Comparison of ENCODE assay signal across 8 mouse cellular contexts in genomic region chr4:34551098-34551809, GRCm38 (mm10). TPM values are rescaled to one million over a fixed set of nuclear protein-coding genes. Genes with fewer than 3 reads are reported as not detected.
DNase-seq lines count a peak whose midpoint lies in the region; ATAC-seq and TF ChIP-seq lines count a peak whose summit lies in the region.

No protein-coding gene starts in this region.

- ATAC-seq in activated CD4-positive, CD25-positive, alpha-beta regulatory T cell, adult 4 months, result peak; percentile 26
- peak; percentile 41; the same call in 1 of the 2 replicates for ATAC-seq in limb, embryonic 14.5 days (ENCODE audit: low FRiP score, low read depth)
- peak; percentile 57 for ATAC-seq in midbrain, embryonic 15.5 days (replicated peaks)
- ATAC-seq in stomach, embryonic 15.5 days (ENCODE audit: insufficient read depth, low FRiP score, low read depth), result peak; percentile 74

- peak overlapping the region; percentile 55 for H3K4me2 ChIP-seq in limb, embryonic 14.5 days (replicated peaks; ENCODE audit: low read depth, low read length, severe bottlenecking)
- peak overlapping the region; percentile 50 for H3K4me2 ChIP-seq in midbrain, embryonic 15.5 days
- H3K4me2 ChIP-seq in stomach, embryonic 15.5 days, result peak overlapping the region; percentile 60

- TF ChIP-seq CTCF in cortical plate, adult 2 months (IDR thresholded peaks at IDR 0.05; ENCODE audit: extremely low read depth, insufficient read depth, low read length), result no peak

- H3K27ac ChIP-seq in cortical plate, adult 2 months (ENCODE audit: insufficient read depth, low read length), result peak overlapping the region; percentile 92
- H3K27ac ChIP-seq in limb, embryonic 14.5 days (replicated peaks; ENCODE audit: low read depth, low read length), result peak overlapping the region; percentile 94
- peak overlapping the region; percentile 95 for H3K27ac ChIP-seq in midbrain, embryonic 15.5 days
- H3K27ac ChIP-seq in stomach, embryonic 15.5 days, result peak overlapping the region; percentile 96

- H3K9me3 ChIP-seq in limb, embryonic 14.5 days (ENCODE audit: control insufficient read depth, low read length), result no peaks in the 10 kb centered on the region
- no peaks in the 10 kb centered on the region for H3K9me3 ChIP-seq in midbrain, embryonic 15.5 days
- H3K9me3 ChIP-seq in stomach, embryonic 15.5 days, result no peaks in the 10 kb centered on the region

- peak overlapping the region; percentile 98 for H3K9ac ChIP-seq in limb, embryonic 14.5 days (ENCODE audit: low read depth, low read length, severe bottlenecking)
- H3K9ac ChIP-seq in midbrain, embryonic 15.5 days, result peak overlapping the region; percentile 99
- peak overlapping the region; percentile 97 for H3K9ac ChIP-seq in stomach, embryonic 15.5 days

- TF ChIP-seq POLR2A in cortical plate, adult 2 months (IDR thresholded peaks at IDR 0.05; ENCODE audit: extremely low read depth, insufficient read depth, low read length), result no peak
- no peak for TF ChIP-seq POLR2A in limb, embryonic 14.5 days (IDR thresholded peaks at IDR 0.05; ENCODE audit: borderline replicate concordance, extremely low read depth, insufficient read depth, insufficient read length)

- H3K27me3 ChIP-seq in limb, embryonic 14.5 days (ENCODE audit: control insufficient read depth, insufficient read depth, low read length), result no peaks in the 10 kb centered on the region
- no peaks in the 10 kb centered on the region for H3K27me3 ChIP-seq in midbrain, embryonic 15.5 days (replicated peaks)
- no peaks in the 10 kb centered on the region for H3K27me3 ChIP-seq in stomach, embryonic 15.5 days (replicated peaks)

- no peaks in the 10 kb centered on the region for H3K36me3 ChIP-seq in limb, embryonic 14.5 days (ENCODE audit: control insufficient read depth, insufficient read depth, low read length)
- no peaks in the 10 kb centered on the region for H3K36me3 ChIP-seq in midbrain, embryonic 15.5 days (replicated peaks)
- no peaks in the 10 kb centered on the region for H3K36me3 ChIP-seq in stomach, embryonic 15.5 days

- under 1% methylated on average over 36 of the region's 50 CpGs for WGBS in limb, embryonic 14.5 days
- 0% methylated on average over 49 of the region's 50 CpGs for WGBS in midbrain, embryonic 15.5 days
- 0% methylated on average over 43 of the region's 50 CpGs for WGBS in stomach, embryonic 15.5 days

- peak; percentile 89 for DNase-seq in 3T3-L1 (ENCODE audit: low read depth, low spot score)
- peak; percentile 56 for DNase-seq in gastrocnemius, postnatal 10 days
- DNase-seq in hindlimb bud, embryonic 11.5 days (ENCODE audit: extremely low spot score, low read depth, low spot score), result peak; percentile 72
- peak; percentile 88 for DNase-seq in limb, embryonic 14.5 days (ENCODE audit: low spot score)

- H3K4me1 ChIP-seq in cortical plate, adult 2 months (ENCODE audit: control insufficient read depth, insufficient read depth, low read length), result no peaks in the 10 kb centered on the region; the same call in 1 of the 2 replicates
- peaks cover 17% of the 10 kb centered on the region for H3K4me1 ChIP-seq in limb, embryonic 14.5 days (ENCODE audit: control insufficient read depth, insufficient read depth, low read length)
- peaks cover 33% of the 10 kb centered on the region for H3K4me1 ChIP-seq in midbrain, embryonic 15.5 days
- H3K4me1 ChIP-seq in stomach, embryonic 15.5 days, result no peaks in the 10 kb centered on the region; the same call in 1 of the 2 replicates

- peak overlapping the region; percentile 100 for H3K4me3 ChIP-seq in cortical plate, adult 2 months (ENCODE audit: insufficient read depth, low read length)
- H3K4me3 ChIP-seq in limb, embryonic 14.5 days (replicated peaks; ENCODE audit: low read length), result peak overlapping the region; percentile 97
- H3K4me3 ChIP-seq in midbrain, embryonic 15.5 days, result peak overlapping the region; percentile 98
- peak overlapping the region; percentile 97 for H3K4me3 ChIP-seq in stomach, embryonic 15.5 days (replicated peaks)

RNA-seq across cellular contexts. Expression of gene Akirin2, which starts 0.5 kb away (rescaled TPM):
- 10 to 100 TPM in 1 of 2 experiments, 1 to 10 TPM in 1; 8.5 to 10.4 TPM for polyA plus RNA-seq in activated CD4-positive, CD25-positive, alpha-beta regulatory T cell, adult 4 months (2017; shearing (Covaris generic))
- 75.1 and 75.8 TPM in 2 replicates for polyA plus RNA-seq in cortical plate, adult 2 months (2012; rRNA removed)
- 10 to 100 TPM; 59.6 to 71.3 TPM for total RNA-seq in gastrocnemius, postnatal 10 days (2021)
- 80.9 and 84.1 TPM in 2 replicates for polyA plus RNA-seq in limb, embryonic 14.5 days (2012; rRNA removed)
- polyA plus RNA-seq in limb, embryonic 14.5 days (2014; fragmentation: Nextera tagmentation; extraction: Ambion mirVana), result 55.3 and 65.7 TPM in 2 replicates
- 86.6 and 89.9 TPM in 2 replicates for polyA plus RNA-seq in midbrain, embryonic 15.5 days (2015; fragmentation: Nextera tagmentation; extraction: Ambion mirVana)
- 55.4 and 57.9 TPM in 2 replicates for polyA plus RNA-seq in stomach, embryonic 15.5 days (2015; fragmentation: Nextera tagmentation; extraction: Ambion mirVana)

Comparison
In these comparisons a context has a peak if more than half of its experiments do, and no peak if none do; other contexts are left out.
1. Peak in every context shown above with its lines: DNase-seq, ATAC-seq, H3K4me3 ChIP-seq and H3K27ac ChIP-seq.